Mouse (Mus musculus) intestine, embryonic 14.5 days (tissue): ENCODE measurements around the gene Syt2. TPM values are rescaled to one million over a fixed set of nuclear protein-coding genes. Genes with fewer than 3 reads are reported as not detected.

Experiments used
- ATAC-seq: fragments of 200-750 bp; cut with Nextera tagmentation; replicated peaks from 2 replicates; pipeline ENCODE4 v1.8.0; 2017; ENCODE audit warnings: low read depth, moderate number of reproducible peaks, moderate TSS enrichment, moderate library complexity; ENCODE audit not compliant: low FRiP score, low TSS enrichment
- DNase-seq: peaks from one replicate; pipeline ENCODE4 v3.0.0-alpha.2; 2018; ENCODE audit warnings: low spot score
- H3K27ac ChIP-seq: fragments of 300-500 bp; sonication (generic); 2 replicates; pipeline ENCODE4 v1.5.1; 2014; ENCODE audit warnings: low read depth, mild to moderate bottlenecking, control low read depth
- H3K27me3 ChIP-seq: fragments of 300-500 bp; sonication (generic); replicated peaks from 2 replicates; pipeline ENCODE4 v1.6.1; 2014; ENCODE audit warnings: low read length, control low read depth; ENCODE audit not compliant: control insufficient read depth, insufficient read depth
- H3K36me3 ChIP-seq: fragments of 300-500 bp; sonication (generic); 2 replicates; pipeline ENCODE4 v1.6.1; 2014; ENCODE audit warnings: low read length, control low read depth; ENCODE audit not compliant: control insufficient read depth, insufficient read depth
- H3K4me1 ChIP-seq: fragments of 300-500 bp; sonication (generic); replicated peaks from 2 replicates; pipeline ENCODE4 v1.6.1; 2014; ENCODE audit warnings: low read length, control low read depth, mixed read lengths; ENCODE audit not compliant: control insufficient read depth, insufficient read depth
- H3K4me2 ChIP-seq: fragments of 300-500 bp; sonication (generic); 2 replicates; pipeline ENCODE4 v1.6.1; 2014; ENCODE audit warnings: low read length
- H3K4me3 ChIP-seq: fragments of 300-500 bp; sonication (generic); 2 replicates; pipeline ENCODE4 v1.5.1; 2014; ENCODE audit warnings: low read depth, low read length, control low read depth, mixed read lengths
- H3K9ac ChIP-seq: fragments of 300-500 bp; sonication (generic); 2 replicates; pipeline ENCODE4 v1.6.1; 2014; ENCODE audit warnings: mild to moderate bottlenecking, low read length
- H3K9me3 ChIP-seq: fragments of 300-500 bp; sonication (generic); 2 replicates; pipeline ENCODE4 v1.6.1; 2016; ENCODE audit warnings: low read length, control low read depth; ENCODE audit not compliant: control insufficient read depth
- WGBS: fragments of 180-500 bp; shearing (Covaris S2); extraction: QIAGEN DNeasy Blood & Tissue Kit; methylation state at CpG from one replicate; pipeline ENCODE4 v1.1.7; 2014; 5-methylcytosine and 5-hydroxymethylcytosine counted together
- polyA plus RNA-seq: library from polyadenylated mRNA; unstranded; fragments of >200 nt; fragmentation: Nextera tagmentation; extraction: Ambion mirVana; gene quantifications from 2 replicates; pipeline ENCODE4 v1.2.1, GENCODE M21; 2014

The Syt2 gene
- polyA plus RNA-seq, 1 experiment from 2014 or later: 2.1 TPM

GRCm38 (mm10) chr1:134614988-134615387 is 31.5 kb upstream of the Syt2 start:
- H3K36me3 ChIP-seq: peaks cover 80% of the 10 kb centered on the region
- no peaks in the 10 kb centered on the region for H3K27me3 ChIP-seq
- WGBS: 90% methylated on average over 2 of the region's 2 CpGs
- ATAC-seq (no peak), DNase-seq (no peak)
- no peaks in the 10 kb centered on the region for H3K9me3 ChIP-seq
- H3K9ac ChIP-seq: no peak overlapping the region
- H3K4me2 ChIP-seq: no peak overlapping the region
- H3K4me1 ChIP-seq: no peaks in the 10 kb centered on the region
- no peak overlapping the region for H3K4me3 ChIP-seq
- H3K27ac ChIP-seq: no peak overlapping the region

DNA sequence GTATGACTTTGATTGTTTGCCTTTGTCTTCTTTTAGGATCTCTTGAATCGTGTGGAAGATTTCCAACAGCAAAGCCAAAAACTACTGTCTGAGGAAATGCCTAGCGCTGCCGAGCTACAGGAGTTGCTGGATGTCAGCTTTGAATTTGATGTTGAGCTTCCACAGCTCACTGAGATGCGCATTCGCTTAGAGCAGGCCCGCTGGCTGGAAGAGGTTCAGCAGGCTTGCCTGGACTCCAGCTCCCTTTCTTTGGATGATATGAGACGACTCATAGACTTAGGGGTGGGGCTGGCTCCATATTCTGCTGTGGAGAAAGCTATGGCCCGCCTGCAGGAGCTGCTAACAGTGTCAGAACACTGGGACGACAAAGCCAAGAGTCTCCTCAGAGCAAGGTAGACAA is 28.8 kb upstream of the Syt2 start:
- Histone ChIP-seq H3K27ac (no peak overlapping the region), H3K27me3 (no peaks in the 10 kb centered on the region), H3K9ac (no peak overlapping the region), H3K4me3 (no peak overlapping the region), H3K9me3 (no peaks in the 10 kb centered on the region), H3K4me2 (no peak overlapping the region), H3K4me1 (no peaks in the 10 kb centered on the region), H3K36me3 (peaks cover 91% of the 10 kb centered on the region)
- no peak for ATAC-seq
- DNase-seq: no peak
- WGBS: 80% methylated on average over 9 of the region's 9 CpGs

- WGBS: 93% methylated on average over 4 of the region's 4 CpGs
- DNase-seq: no peak
- H3K27me3 ChIP-seq: no peaks in the 10 kb centered on the region
- H3K4me3 ChIP-seq: no peak overlapping the region
- no peak overlapping the region for H3K4me2 ChIP-seq
- no peaks in the 10 kb centered on the region for H3K4me1 ChIP-seq
- peaks cover 98% of the 10 kb centered on the region for H3K36me3 ChIP-seq
- H3K27ac ChIP-seq: no peak overlapping the region
- no peak overlapping the region for H3K9ac ChIP-seq
- no peak for ATAC-seq
- no peaks in the 10 kb centered on the region for H3K9me3 ChIP-seq
These were observed 21.2 kb upstream of the Syt2 start for GRCm38 (mm10) chr1:134625325-134625724.

- H3K4me3 ChIP-seq: no peak overlapping the region
- no peaks in the 10 kb centered on the region for H3K27me3 ChIP-seq
- no peaks in the 10 kb centered on the region for H3K9me3 ChIP-seq
- no peak overlapping the region for H3K9ac ChIP-seq
- no peak for DNase-seq
- no peaks in the 10 kb centered on the region for H3K4me1 ChIP-seq
- no peak overlapping the region for H3K27ac ChIP-seq
- no peak overlapping the region for H3K4me2 ChIP-seq
- WGBS: 86% methylated on average over 10 of the region's 10 CpGs
- ATAC-seq: no peak
- peaks cover 95% of the 10 kb centered on the region for H3K36me3 ChIP-seq
These were observed 17.0 kb upstream of the Syt2 start for GRCm38 (mm10) chr1:134629455-134629854.

GRCm38 (mm10) chr1:134634296-134634695 is 12.2 kb upstream of the Syt2 start:
- ATAC-seq: no peak
- H3K9ac ChIP-seq: no peak overlapping the region
- peaks cover 52% of the 10 kb centered on the region for H3K36me3 ChIP-seq
- 61% methylated on average over 7 of the region's 7 CpGs for WGBS
- H3K4me3 ChIP-seq: no peak overlapping the region
- DNase-seq: no peak
- no peaks in the 10 kb centered on the region for H3K27me3 ChIP-seq
- no peaks in the 10 kb centered on the region for H3K4me1 ChIP-seq
- no peaks in the 10 kb centered on the region for H3K9me3 ChIP-seq
- H3K27ac ChIP-seq: no peak overlapping the region
- H3K4me2 ChIP-seq: no peak overlapping the region

- 70% methylated on average over 3 of the region's 3 CpGs for WGBS
- peaks cover 33% of the 10 kb centered on the region for H3K36me3 ChIP-seq
- no peak overlapping the region for H3K27ac ChIP-seq
- H3K4me1 ChIP-seq: no peaks in the 10 kb centered on the region
- no peak overlapping the region for H3K4me3 ChIP-seq
- no peaks in the 10 kb centered on the region for H3K9me3 ChIP-seq
- no peak overlapping the region for H3K9ac ChIP-seq
- no peaks in the 10 kb centered on the region for H3K27me3 ChIP-seq
- H3K4me2 ChIP-seq: no peak overlapping the region
- ATAC-seq: peak; percentile 11; the same call in 1 of the 2 replicates
- DNase-seq: no peak
These were observed 10.2 kb upstream of the Syt2 start for GRCm38 (mm10) chr1:134636245-134636644.

GRCm38 (mm10) chr1:134636684-134637083 is 9.8 kb upstream of the Syt2 start:
- ATAC-seq: 0 out of 2 replicates have a peak, but pooled peaks have one; percentile 9

GRCm38 (mm10) chr1:134638041-134638440 is 8.4 kb upstream of the Syt2 start:
- no peak overlapping the region for H3K9ac ChIP-seq
- no peak for DNase-seq

More at GRCm38 (mm10) chr1:134636684-134637083, 9.8 kb upstream of the Syt2 start:
- Histone ChIP-seq H3K36me3 (peaks cover 28% of the 10 kb centered on the region), H3K4me1 (no peaks in the 10 kb centered on the region), H3K27me3 (no peaks in the 10 kb centered on the region), H3K27ac (no peak overlapping the region), H3K9me3 (no peaks in the 10 kb centered on the region), H3K4me3 (no peak overlapping the region), H3K9ac (no peak overlapping the region), H3K4me2 (no peak overlapping the region)
- WGBS: 12% methylated on average over 3 of the region's 3 CpGs
- DNase-seq: no peak

DNA sequence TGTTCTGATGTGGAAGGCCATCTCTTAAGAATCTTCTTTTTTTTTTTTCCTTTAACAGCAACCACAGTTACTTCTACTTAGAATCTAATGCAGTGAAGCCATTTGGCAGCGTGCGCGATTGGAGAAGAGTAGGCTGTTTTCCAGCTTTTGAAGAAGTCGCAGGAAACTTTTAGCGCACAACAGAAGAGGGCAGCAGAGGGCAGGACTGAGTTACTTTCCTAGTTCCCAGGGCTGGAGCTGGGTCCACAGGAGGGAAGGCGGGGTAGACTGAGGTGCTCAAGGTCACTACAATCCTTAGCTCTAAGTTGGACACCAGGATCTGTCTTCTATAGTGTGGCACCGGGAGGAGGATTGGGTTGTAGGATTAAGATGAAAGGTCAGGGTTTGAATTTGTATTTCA is 8.0 kb upstream of the Syt2 start:
- DNase-seq (peak; percentile 77), ATAC-seq (no peak)

More at GRCm38 (mm10) chr1:134638041-134638440, 8.4 kb upstream of the Syt2 start:
- ATAC-seq: no peak
- Histone ChIP-seq H3K4me1 (no peaks in the 10 kb centered on the region), H3K4me2 (no peak overlapping the region), H3K9me3 (no peaks in the 10 kb centered on the region), H3K27ac (no peak overlapping the region), H3K4me3 (no peak overlapping the region), H3K36me3 (peaks cover 15% of the 10 kb centered on the region), H3K27me3 (0 out of 2 replicates have a peak, but pooled peaks cover 4% of the 10 kb centered on the region)
- 37% methylated on average over 3 of the region's 3 CpGs for WGBS

More for the DNA sequence above, 8.0 kb upstream of the Syt2 start:
- no peaks in the 10 kb centered on the region for H3K9me3 ChIP-seq
- H3K27ac ChIP-seq: no peak overlapping the region
- WGBS: 34% methylated on average over 7 of the region's 7 CpGs
- no peak overlapping the region for H3K9ac ChIP-seq
- no peak overlapping the region for H3K4me2 ChIP-seq
- peaks cover 11% of the 10 kb centered on the region for H3K36me3 ChIP-seq
- no peak overlapping the region for H3K4me3 ChIP-seq
- H3K4me1 ChIP-seq: no peaks in the 10 kb centered on the region
- 0 out of 2 replicates have a peak, but pooled peaks cover 4% of the 10 kb centered on the region for H3K27me3 ChIP-seq
